Mouse (Mus musculus) testis, adult 2 months (tissue): ENCODE data around the gene Slc35b4. TPM values are rescaled to one million over a fixed set of nuclear protein-coding genes. Genes with fewer than 3 reads are reported as not detected.

Experiments used
- H3K27ac ChIP-seq: fragments of 200-500 bp; 2 replicates; pipeline ENCODE4 v1.5.1; 2012; ENCODE audit warnings: low read depth, low read length; ENCODE audit not compliant: control insufficient read depth, insufficient read depth
- H3K27me3 ChIP-seq: fragments of 200-500 bp; 2 replicates; pipeline ENCODE4 v1.6.1; 2012; ENCODE audit warnings: mild to moderate bottlenecking, low read length, moderate library complexity; ENCODE audit not compliant: control insufficient read depth, insufficient read depth
- H3K36me3 ChIP-seq: fragments of 200-500 bp; 2 replicates; pipeline ENCODE4 v1.6.1; 2012; ENCODE audit warnings: mild to moderate bottlenecking, low read length; ENCODE audit not compliant: control insufficient read depth, insufficient read depth
- H3K4me1 ChIP-seq: fragments of 200-500 bp; 2 replicates; pipeline ENCODE4 v1.6.1; 2012; ENCODE audit warnings: low read length; ENCODE audit not compliant: control insufficient read depth, insufficient read depth
- H3K4me3 ChIP-seq: fragments of 200-500 bp; 2 replicates; pipeline ENCODE4 v1.5.1; 2012; ENCODE audit warnings: low read depth, mild to moderate bottlenecking, low read length, moderate library complexity, mixed read lengths; ENCODE audit not compliant: control insufficient read depth
- CTCF ChIP-seq: fragments of 200-500 bp; IDR thresholded peaks from 2 replicates; pipeline ENCODE4 v1.5.1; 2012; ENCODE audit warnings: low read depth, mild to moderate bottlenecking, inconsistent platforms, low read length, moderate library complexity; ENCODE audit not compliant: control insufficient read depth, insufficient read depth, insufficient replicate concordance
- POLR2A ChIP-seq: fragments of 200-500 bp; IDR thresholded peaks from 2 replicates; pipeline ENCODE4 v1.6.1; 2012; ENCODE audit warnings: low read depth, mild to moderate bottlenecking, inconsistent platforms, low read length, moderate library complexity; ENCODE audit not compliant: control insufficient read depth
- polyA plus RNA-seq: library from polyadenylated mRNA; depleted of rRNA; stranded (reverse); fragments of >200 nt; gene quantifications from 2 replicates; pipeline ENCODE4 v1.2.3, GENCODE M21; 2012

The Slc35b4 gene
- polyA plus RNA-seq, 1 experiment, result 24.5 TPM

DNA sequence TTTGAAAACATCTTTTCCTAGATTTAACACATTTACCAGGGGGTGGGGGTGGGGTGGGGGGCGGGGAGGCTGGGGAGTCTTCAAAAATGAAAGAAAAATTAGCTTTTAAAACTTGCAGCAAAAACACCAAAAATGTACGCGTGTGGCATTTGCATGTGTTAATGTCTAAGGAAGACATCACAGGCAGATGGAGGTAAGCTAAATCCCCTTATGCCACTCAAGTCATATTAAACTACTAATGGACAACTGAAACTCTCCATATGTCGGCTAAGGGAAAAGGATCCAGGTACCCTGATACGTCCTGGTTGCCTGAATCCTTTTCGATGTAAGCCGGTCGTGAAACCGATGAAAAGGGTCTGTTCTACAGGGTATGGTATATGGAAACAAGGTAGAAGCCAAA is 27.8 kb downstream of the Slc35b4 start:
- H3K4me3 ChIP-seq, result no peak overlapping the region
- H3K4me1 ChIP-seq, result no peaks in the 10 kb centered on the region
- TF ChIP-seq POLR2A (no peak), CTCF (no peak)
- H3K27me3 ChIP-seq, result no peaks in the 10 kb centered on the region
- no peak overlapping the region for H3K27ac ChIP-seq
- H3K36me3 ChIP-seq, result no peaks in the 10 kb centered on the region

DNA sequence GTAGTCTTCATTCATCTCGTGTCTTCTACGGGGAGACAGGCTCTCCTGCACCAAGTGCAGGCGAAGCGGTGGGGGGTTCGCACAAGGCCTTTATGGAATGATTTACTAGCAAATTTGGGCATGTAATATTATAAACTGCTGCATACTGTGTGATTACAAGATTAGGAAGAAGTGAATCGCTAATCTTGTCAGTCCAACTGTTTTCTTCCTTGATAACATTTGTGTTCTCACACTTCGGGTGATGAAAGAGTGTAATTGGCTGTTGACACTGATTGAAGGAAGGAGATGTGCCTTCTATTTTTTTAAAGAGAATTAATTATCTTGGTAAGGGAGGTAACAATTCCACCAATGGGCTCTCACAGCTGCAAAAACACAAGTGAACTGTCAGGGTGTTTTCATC is 28.3 kb downstream of the Slc35b4 start:
- Histone ChIP-seq H3K4me1 (no peaks in the 10 kb centered on the region), H3K27me3 (no peaks in the 10 kb centered on the region), H3K4me3 (no peak overlapping the region), H3K36me3 (no peaks in the 10 kb centered on the region), H3K27ac (no peak overlapping the region)
- TF ChIP-seq POLR2A, result no peak
- TF ChIP-seq CTCF, result no peak

- Histone ChIP-seq H3K27ac (no peak overlapping the region), H3K27me3 (no peaks in the 10 kb centered on the region), H3K36me3 (no peaks in the 10 kb centered on the region), H3K4me1 (no peaks in the 10 kb centered on the region), H3K4me3 (no peak overlapping the region)
- no peak for TF ChIP-seq CTCF
- TF ChIP-seq POLR2A, result no peak
These were observed 28.9 kb downstream of the Slc35b4 start for GRCm38 (mm10) chr6:34148021-34148420.

DNA sequence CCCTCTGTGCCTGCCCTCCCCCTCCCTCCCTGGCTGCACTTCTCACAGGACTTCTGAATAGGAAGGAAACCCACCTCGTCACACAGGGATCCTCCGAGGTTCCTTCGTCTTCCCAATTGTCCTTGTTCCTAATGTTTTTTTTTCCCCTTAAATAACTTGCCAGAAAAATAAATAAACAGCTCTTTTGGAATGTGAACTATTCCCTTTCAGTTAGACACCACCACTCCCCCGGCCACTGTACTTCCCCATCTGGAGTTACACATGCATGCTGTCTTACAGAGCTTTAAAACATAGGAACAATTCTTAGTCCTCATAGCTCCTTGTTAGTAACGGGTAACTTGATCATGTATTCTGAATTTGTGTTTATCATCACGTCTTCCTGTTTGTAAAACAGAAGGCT is 30.9 kb downstream of the Slc35b4 start:
- no peak overlapping the region for H3K4me3 ChIP-seq
- no peak for TF ChIP-seq POLR2A
- no peak for TF ChIP-seq CTCF

DNA sequence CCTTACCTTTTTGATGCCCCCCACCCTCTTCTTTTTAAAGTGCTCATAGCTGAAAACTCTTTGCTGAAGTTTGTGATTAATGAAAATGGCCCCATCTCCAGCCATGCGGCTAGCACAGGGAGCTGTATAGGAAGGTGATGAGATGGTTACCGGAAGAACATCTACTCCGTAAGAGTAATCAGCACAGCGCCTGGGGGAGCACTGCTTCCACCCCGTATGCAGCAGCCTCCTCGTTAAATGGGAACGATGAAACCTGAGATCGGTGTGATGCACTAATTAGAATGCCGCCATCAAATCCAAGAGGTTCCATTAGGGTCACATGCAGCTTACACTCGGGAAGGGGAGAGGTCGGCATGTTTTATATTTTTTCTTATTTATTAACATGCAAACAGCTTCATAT is 34.0 kb downstream of the Slc35b4 start:
- H3K27ac ChIP-seq, result no peak overlapping the region

More for the DNA sequence above, 30.9 kb downstream of the Slc35b4 start:
- H3K27ac ChIP-seq, result no peak overlapping the region
- no peaks in the 10 kb centered on the region for H3K27me3 ChIP-seq
- no peaks in the 10 kb centered on the region for H3K4me1 ChIP-seq
- no peaks in the 10 kb centered on the region for H3K36me3 ChIP-seq

DNA sequence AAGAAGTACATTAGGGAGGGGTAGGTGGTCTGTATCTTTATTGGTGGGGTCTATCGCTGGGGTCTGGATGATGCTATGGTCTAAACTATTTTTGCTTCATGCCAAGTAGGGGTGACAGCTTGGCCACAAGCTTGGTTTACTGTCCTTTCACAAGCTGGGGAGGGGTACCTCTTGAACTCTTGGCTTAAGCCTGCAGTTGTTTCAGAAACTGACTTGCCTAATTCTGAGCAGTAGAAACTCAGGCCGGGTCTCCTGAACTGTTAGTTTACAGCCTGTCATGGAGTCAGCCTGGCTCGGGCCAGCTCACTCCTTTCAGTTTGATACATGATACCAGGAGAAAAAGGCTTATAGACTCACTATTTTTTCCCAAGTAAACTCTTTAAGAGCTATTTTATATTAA is 38.5 kb downstream of the Slc35b4 start:
- Histone ChIP-seq H3K27ac (no peak overlapping the region), H3K27me3 (no peaks in the 10 kb centered on the region), H3K4me1 (no peaks in the 10 kb centered on the region), H3K36me3 (no peaks in the 10 kb centered on the region), H3K4me3 (no peak overlapping the region)
- TF ChIP-seq CTCF (no peak), POLR2A (no peak)

More for the DNA sequence above, 34.0 kb downstream of the Slc35b4 start:
- no peaks in the 10 kb centered on the region for H3K36me3 ChIP-seq
- H3K4me1 ChIP-seq, result no peaks in the 10 kb centered on the region
- H3K4me3 ChIP-seq, result no peak overlapping the region
- H3K27me3 ChIP-seq, result no peaks in the 10 kb centered on the region
- no peak for TF ChIP-seq CTCF
- TF ChIP-seq POLR2A, result no peak

DNA sequence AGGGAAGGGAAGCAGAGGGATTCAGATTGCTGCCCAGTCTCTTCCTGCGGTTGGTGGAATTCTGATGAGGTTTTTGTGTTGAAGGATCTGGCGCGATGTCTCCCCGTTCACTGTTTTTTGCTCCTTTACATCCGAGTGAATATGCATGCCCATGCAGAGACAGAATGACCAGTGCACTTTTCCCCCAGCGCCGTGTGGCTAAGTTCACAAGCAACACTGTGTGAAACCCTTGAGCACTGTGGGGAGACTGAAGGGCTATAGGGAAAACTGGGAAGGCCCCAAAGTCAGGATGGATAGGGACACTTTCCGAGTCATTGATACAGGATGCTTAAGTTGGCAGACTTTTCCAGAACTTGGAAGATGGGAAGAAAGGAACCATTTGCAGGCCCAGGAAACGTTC is 44.5 kb downstream of the Slc35b4 start:
- TF ChIP-seq CTCF, result no peak
- no peak for TF ChIP-seq POLR2A
- H3K27ac ChIP-seq, result no peak overlapping the region
- no peaks in the 10 kb centered on the region for H3K27me3 ChIP-seq
- H3K4me3 ChIP-seq, result no peak overlapping the region
- no peaks in the 10 kb centered on the region for H3K36me3 ChIP-seq
- no peaks in the 10 kb centered on the region for H3K4me1 ChIP-seq

DNA sequence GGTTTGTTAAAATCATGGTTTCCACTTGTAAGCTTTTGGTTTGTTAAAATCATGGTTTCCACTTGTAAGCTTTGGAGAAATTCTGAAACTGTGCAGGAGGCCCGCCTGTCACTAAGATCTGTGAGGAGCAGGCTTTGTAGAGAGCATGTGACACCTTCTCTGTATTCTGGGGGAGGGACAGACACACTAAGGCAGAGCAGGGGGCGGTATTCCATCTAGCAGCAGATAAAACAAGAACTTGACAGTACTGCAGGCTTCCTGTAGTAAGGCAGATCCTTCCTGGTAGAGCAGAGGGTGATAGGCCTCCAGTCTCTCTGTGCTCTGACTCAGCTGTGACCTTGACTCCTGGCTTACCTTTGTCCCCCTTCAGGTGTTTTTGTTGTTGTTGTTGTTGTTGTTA is 47.6 kb downstream of the Slc35b4 start:
- Histone ChIP-seq H3K27ac (no peak overlapping the region), H3K4me3 (no peak overlapping the region), H3K4me1 (no peaks in the 10 kb centered on the region), H3K27me3 (no peaks in the 10 kb centered on the region), H3K36me3 (no peaks in the 10 kb centered on the region)
- TF ChIP-seq POLR2A (no peak), CTCF (no peak)
